Mouse (Mus musculus) forebrain, embryonic 15.5 days (tissue): ENCODE measurements around the gene Cacng6. TPM values are rescaled to one million over a fixed set of nuclear protein-coding genes. Genes with fewer than 3 reads are reported as not detected.

ENCODE experiments used
- ATAC-seq: fragments of 200-750 bp; cut with Nextera tagmentation; replicated peaks from 2 replicates; pipeline ENCODE4 v1.8.0; 2017; ENCODE audit warnings: mild to moderate bottlenecking, moderate TSS enrichment, moderate library complexity
- H3K27ac ChIP-seq: fragments of 300-500 bp; sonication (generic); replicated peaks from 2 replicates; pipeline ENCODE4 v1.5.1; 2015; ENCODE audit warnings: mild to moderate bottlenecking, inconsistent platforms
- H3K27me3 ChIP-seq: fragments of 300-500 bp; sonication (generic); 2 replicates; pipeline ENCODE4 v1.6.1; 2015; ENCODE audit warnings: inconsistent platforms
- H3K36me3 ChIP-seq: fragments of 300-500 bp; sonication (generic); 2 replicates; pipeline ENCODE4 v1.6.1; 2015; ENCODE audit warnings: mild to moderate bottlenecking, inconsistent platforms
- H3K4me1 ChIP-seq: fragments of 300-500 bp; sonication (generic); 2 replicates; pipeline ENCODE4 v1.6.1; 2015; ENCODE audit warnings: inconsistent platforms
- H3K4me2 ChIP-seq: fragments of 300-500 bp; sonication (generic); replicated peaks from 2 replicates; pipeline ENCODE4 v1.6.1; 2015; ENCODE audit warnings: mild to moderate bottlenecking, inconsistent platforms
- H3K4me3 ChIP-seq: fragments of 300-500 bp; sonication (generic); 2 replicates; pipeline ENCODE4 v1.5.1; 2015; ENCODE audit warnings: mild to moderate bottlenecking, inconsistent platforms
- H3K9ac ChIP-seq: fragments of 300-500 bp; sonication (generic); replicated peaks from 2 replicates; pipeline ENCODE4 v1.6.1; 2015; ENCODE audit warnings: mild to moderate bottlenecking, inconsistent platforms
- H3K9me3 ChIP-seq: fragments of 300-500 bp; sonication (generic); 2 replicates; pipeline ENCODE4 v1.6.1; 2016; ENCODE audit warnings: inconsistent platforms
- WGBS: fragments of 180-500 bp; shearing (Covaris S2); methylation state at CpG from one replicate; pipeline ENCODE4 v1.1.7; 2015; ENCODE audit warnings: mixed read lengths; 5-methylcytosine and 5-hydroxymethylcytosine counted together
- polyA plus RNA-seq: library from polyadenylated mRNA; unstranded; fragments of >200 nt; fragmentation: Nextera tagmentation; extraction: Ambion mirVana; gene quantifications from 2 replicates; pipeline ENCODE4 v1.2.1, GENCODE M21; 2015

Gene Cacng6
- polyA plus RNA-seq, result 0.08 and 0.14 TPM in 2 replicates

GRCm38 (mm10) chr7:3423895-3424294 lies at the start of gene Cacng6:
TSS of gene Cacng6 (plus strand) at chr7:3424195.
- Histone ChIP-seq H3K27ac (no peak within 1 kb of the TSS), H3K4me1 (0 out of 2 replicates have a peak, but pooled peaks cover 5% of the 10 kb centered on the region), H3K27me3 (peaks cover 26% of the 10 kb centered on the region), H3K9me3 (no peaks in the 10 kb centered on the region), H3K4me3 (peak within 1 kb of the TSS; percentile 12), H3K9ac (0 out of 2 replicates have a peak within 1 kb of the TSS, but pooled peaks have one; percentile 14), H3K36me3 (no peaks in the 10 kb centered on the region), H3K4me2 (peak within 1 kb of the TSS; percentile 40)
- 39% methylated on average over 4 of the region's 4 CpGs for WGBS
- ATAC-seq, result no peak

GRCm38 (mm10) chr7:3376831-3377230 lies 47.2 kb upstream of the Cacng6 start:
- no peak overlapping the region for H3K4me3 ChIP-seq
- no peak overlapping the region for H3K27ac ChIP-seq
- H3K4me1 ChIP-seq, result no peaks in the 10 kb centered on the region
- WGBS, result 58% methylated on average over 4 of the region's 4 CpGs
- no peaks in the 10 kb centered on the region for H3K27me3 ChIP-seq
- no peaks in the 10 kb centered on the region for H3K9me3 ChIP-seq
- H3K36me3 ChIP-seq, result no peaks in the 10 kb centered on the region
- H3K9ac ChIP-seq, result no peak overlapping the region
- no peak overlapping the region for H3K4me2 ChIP-seq
- no peak for ATAC-seq

- Histone ChIP-seq H3K4me2 (no peak overlapping the region), H3K27ac (no peak overlapping the region), H3K4me1 (no peaks in the 10 kb centered on the region), H3K9ac (no peak overlapping the region), H3K36me3 (no peaks in the 10 kb centered on the region), H3K4me3 (no peak overlapping the region), H3K9me3 (no peaks in the 10 kb centered on the region), H3K27me3 (no peaks in the 10 kb centered on the region)
- WGBS, result 86% methylated on average over 9 of the region's 9 CpGs
- no peak for ATAC-seq
Observed at GRCm38 (mm10) chr7:3382123-3382522, 41.9 kb upstream of the Cacng6 start.

GRCm38 (mm10) chr7:3384807-3385319 lies 39.1 kb upstream of the Cacng6 start:
- ATAC-seq, result no peak
- H3K4me2 ChIP-seq, result no peak overlapping the region
- H3K9me3 ChIP-seq, result no peaks in the 10 kb centered on the region
- H3K27me3 ChIP-seq, result no peaks in the 10 kb centered on the region
- peaks cover 17% of the 10 kb centered on the region for H3K4me1 ChIP-seq
- H3K9ac ChIP-seq, result no peak overlapping the region
- no peak overlapping the region for H3K4me3 ChIP-seq
- no peak overlapping the region for H3K27ac ChIP-seq
- no peaks in the 10 kb centered on the region for H3K36me3 ChIP-seq
- 94% methylated on average over 5 of the region's 5 CpGs for WGBS

- no peak for ATAC-seq
- H3K4me1 ChIP-seq, result peaks cover 20% of the 10 kb centered on the region
- WGBS, result 85% methylated on average over 6 of the region's 6 CpGs
- H3K4me3 ChIP-seq, result no peak overlapping the region
- H3K9me3 ChIP-seq, result no peaks in the 10 kb centered on the region
- no peaks in the 10 kb centered on the region for H3K36me3 ChIP-seq
- H3K27me3 ChIP-seq, result no peaks in the 10 kb centered on the region
- H3K4me2 ChIP-seq, result no peak overlapping the region
- H3K27ac ChIP-seq, result no peak overlapping the region
- H3K9ac ChIP-seq, result no peak overlapping the region
Observed at GRCm38 (mm10) chr7:3386036-3386730, 37.8 kb upstream of the Cacng6 start.

- H3K9ac ChIP-seq, result no peak overlapping the region
- H3K27ac ChIP-seq, result no peak overlapping the region
- no peak overlapping the region for H3K4me3 ChIP-seq
- no peaks in the 10 kb centered on the region for H3K9me3 ChIP-seq
- H3K4me1 ChIP-seq, result peaks cover 36% of the 10 kb centered on the region
- no peak for ATAC-seq
- H3K36me3 ChIP-seq, result no peaks in the 10 kb centered on the region
- WGBS, result 82% methylated on average over 18 of the region's 18 CpGs
- H3K4me2 ChIP-seq, result peak overlapping the region; percentile 83; the same call in 1 of the 2 replicates
- no peaks in the 10 kb centered on the region for H3K27me3 ChIP-seq
Observed at GRCm38 (mm10) chr7:3387761-3388160, 36.2 kb upstream of the Cacng6 start.

- 73% methylated on average over 6 of the region's 6 CpGs for WGBS
- Histone ChIP-seq H3K4me1 (peaks cover 44% of the 10 kb centered on the region), H3K4me3 (peak overlapping the region; percentile 60), H3K27ac (no peak overlapping the region), H3K36me3 (no peaks in the 10 kb centered on the region; the same call in 1 of the 2 replicates), H3K9ac (0 out of 2 replicates have a peak overlapping the region, but pooled peaks have one; percentile 13), H3K27me3 (no peaks in the 10 kb centered on the region), H3K9me3 (no peaks in the 10 kb centered on the region), H3K4me2 (peak overlapping the region; percentile 83)
- ATAC-seq, result no peak
Observed at GRCm38 (mm10) chr7:3388885-3389284, 35.1 kb upstream of the Cacng6 start.

- peaks cover 8% of the 10 kb centered on the region for H3K36me3 ChIP-seq
- peak overlapping the region; percentile 60 for H3K4me3 ChIP-seq
- H3K4me2 ChIP-seq, result peak overlapping the region; percentile 83
- 0 out of 2 replicates have a peak overlapping the region, but pooled peaks have one; percentile 42 for H3K9ac ChIP-seq
- 4% methylated on average over 16 of the region's 17 CpGs for WGBS
- peaks cover 50% of the 10 kb centered on the region for H3K4me1 ChIP-seq
- peak; percentile 62 for ATAC-seq
- H3K27me3 ChIP-seq, result no peaks in the 10 kb centered on the region
- H3K27ac ChIP-seq, result peak overlapping the region; percentile 85
- H3K9me3 ChIP-seq, result no peaks in the 10 kb centered on the region
Observed at GRCm38 (mm10) chr7:3389444-3390412, 34.3 kb upstream of the Cacng6 start.

- 1% methylated on average over 7 of the region's 7 CpGs for WGBS
- Histone ChIP-seq H3K4me1 (peaks cover 56% of the 10 kb centered on the region), H3K27ac (peak within 1 kb of the TSS; percentile 85), H3K36me3 (peaks cover 14% of the 10 kb centered on the region), H3K9me3 (no peaks in the 10 kb centered on the region), H3K4me2 (peak within 1 kb of the TSS; percentile 83), H3K9ac (peak within 1 kb of the TSS; percentile 70), H3K27me3 (no peaks in the 10 kb centered on the region), H3K4me3 (peak within 1 kb of the TSS; percentile 60)
- ATAC-seq, result peak; percentile 41
Observed at GRCm38 (mm10) chr7:3390413-3391080, 33.4 kb upstream of the Cacng6 start, which contains the start of gene Cacng8. TSS of gene Cacng8 (plus strand) at chr7:3390683.

GRCm38 (mm10) chr7:3391081-3391451 lies 32.9 kb upstream of the Cacng6 start:
- Histone ChIP-seq H3K27ac (peak overlapping the region; percentile 85), H3K9me3 (no peaks in the 10 kb centered on the region), H3K27me3 (no peaks in the 10 kb centered on the region), H3K9ac (peak overlapping the region; percentile 70), H3K4me3 (peak overlapping the region; percentile 60), H3K4me1 (peaks cover 58% of the 10 kb centered on the region), H3K36me3 (peaks cover 14% of the 10 kb centered on the region), H3K4me2 (peak overlapping the region; percentile 83)
- ATAC-seq, result peak; percentile 47
- under 1% methylated on average over 12 of the region's 12 CpGs for WGBS

- Histone ChIP-seq H3K36me3 (peaks cover 14% of the 10 kb centered on the region), H3K4me1 (peaks cover 58% of the 10 kb centered on the region), H3K9ac (peak overlapping the region; percentile 70), H3K4me2 (peak overlapping the region; percentile 83), H3K4me3 (peak overlapping the region; percentile 60), H3K9me3 (no peaks in the 10 kb centered on the region), H3K27me3 (no peaks in the 10 kb centered on the region), H3K27ac (no peak overlapping the region; the same call in 1 of the 2 replicates)
- WGBS, result 2% methylated on average over 4 of the region's 4 CpGs
- ATAC-seq, result 0 out of 2 replicates have a peak, but pooled peaks have one; percentile 26
Observed at GRCm38 (mm10) chr7:3391809-3392208, 32.2 kb upstream of the Cacng6 start.
